ENCODE assay signal across 9 mouse cellular contexts in genomic region chr2:105615891-105616733, GRCm38 (mm10). TPM values are rescaled to one million over a fixed set of nuclear protein-coding genes. Genes with fewer than 3 reads are reported as not detected.
DNase-seq lines count a peak whose midpoint lies in the region; ATAC-seq and TF ChIP-seq lines count a peak whose summit lies in the region.
"Had no signal": no experiment of that assay in that cellular context is flagged by ENCODE, and none has a peak within 500 bp of the region (broad histone marks: within the 10 kb centered on the region; RNA-seq: fewer than 3 reads in every experiment).

No protein-coding gene starts in this region.

- H3K9ac ChIP-seq in CH12.LX (ENCODE audit: insufficient read depth, low read depth): no peak overlapping the region
- H3K9ac ChIP-seq in heart, postnatal 0 days (replicated peaks; ENCODE audit: low read depth, low read length): no peak overlapping the region
- no peak overlapping the region for H3K9ac ChIP-seq in lung, embryonic 15.5 days

- H3K4me1 ChIP-seq in CH12.LX (ENCODE audit: control insufficient read depth in 1 of 2, insufficient read depth in 2 of 2): no peaks in the 10 kb centered on the region
- H3K4me1 ChIP-seq in embryonic facial prominence, embryonic 10.5 days: peaks cover 37% of the 10 kb centered on the region
- 0 out of 2 replicates have a peak, but pooled peaks cover 5% of the 10 kb centered on the region for H3K4me1 ChIP-seq in heart, postnatal 0 days (ENCODE audit: control insufficient read depth, insufficient read depth)
- peaks cover 7% of the 10 kb centered on the region for H3K4me1 ChIP-seq in lung, embryonic 15.5 days

- H3K4me3 ChIP-seq in CH12.LX (replicated peaks in 1 of 3; ENCODE audit: low read depth in 2 of 3, low read length in 2 of 3, poor library complexity in 1 of 3): no peak overlapping the region
- peak overlapping the region; percentile 30 for H3K4me3 ChIP-seq in embryonic facial prominence, embryonic 10.5 days
- peak overlapping the region; percentile 33 for H3K4me3 ChIP-seq in heart, postnatal 0 days (ENCODE audit: low read depth, low read length)
- H3K4me3 ChIP-seq in lung, embryonic 15.5 days: 0 out of 2 replicates have a peak overlapping the region, but pooled peaks have one; percentile 8

- 27% methylated on average over 18 of the region's 18 CpGs for WGBS in embryonic facial prominence, embryonic 10.5 days
- 26% methylated on average over 18 of the region's 18 CpGs for WGBS in heart, postnatal 0 days
- 35% methylated on average over 18 of the region's 18 CpGs for whole genome bisulfite sequencing in lung, embryonic 15.5 days

- H3K4me2 ChIP-seq in CH12.LX (ENCODE audit: insufficient read depth, low read depth, poor library complexity, severe bottlenecking): peak overlapping the region; percentile 46; the same call in 1 of the 2 replicates
- H3K4me2 ChIP-seq in heart, postnatal 0 days (ENCODE audit: low read depth, low read length): peak overlapping the region; percentile 55
- H3K4me2 ChIP-seq in lung, embryonic 15.5 days: peak overlapping the region; percentile 43

- H3K9me3 ChIP-seq in CH12.LX (replicated peaks; ENCODE audit: low read length): no peaks in the 10 kb centered on the region
- no peaks in the 10 kb centered on the region for H3K9me3 ChIP-seq in embryonic facial prominence, embryonic 10.5 days
- no peaks in the 10 kb centered on the region for H3K9me3 ChIP-seq in heart, postnatal 0 days (replicated peaks; ENCODE audit: control insufficient read depth, low read length)
- H3K9me3 ChIP-seq in lung, embryonic 15.5 days: no peaks in the 10 kb centered on the region

- no peak for TF ChIP-seq POLR2A in CH12.LX (IDR thresholded peaks at IDR 0.05; ENCODE audit: low read depth, low read length)

- dilution Hi-C loops in CH12.LX (cut with MboI; ENCODE audit: extremely low pct_ligation_motif_present, extremely low pct_unique_long_range_greater_than_20kb, low sequenced_read_pairs): no loop called here

- TF ChIP-seq CTCF in CH12.LX (conservative IDR thresholded peaks at IDR 0.05 in 1 of 2, IDR thresholded peaks at IDR 0.05 in 1 of 2; ENCODE audit: low read depth in 2 of 2, low read length in 2 of 2): peak; percentile 12 to 75; a peak in 2 of 4 replicates
- peak; percentile 50 for TF ChIP-seq CTCF in heart, postnatal 0 days (IDR thresholded peaks at IDR 0.05; ENCODE audit: low read depth)

- H3K36me3 ChIP-seq in CH12.LX (replicated peaks in 1 of 2; ENCODE audit: control insufficient read depth in 1 of 2, insufficient read depth in 1 of 2, low read length in 1 of 2): no peaks in the 10 kb centered on the region
- H3K36me3 ChIP-seq in embryonic facial prominence, embryonic 10.5 days (replicated peaks): no peaks in the 10 kb centered on the region
- H3K36me3 ChIP-seq in heart, postnatal 0 days (replicated peaks; ENCODE audit: control insufficient read depth, insufficient read depth, low read length): no peaks in the 10 kb centered on the region
- H3K36me3 ChIP-seq in lung, embryonic 15.5 days: no peaks in the 10 kb centered on the region

- no peaks in the 10 kb centered on the region for H3K79me2 ChIP-seq in CH12.LX (replicated peaks; ENCODE audit: control insufficient read depth, extremely low read depth, insufficient read depth, poor library complexity, severe bottlenecking)

- in situ Hi-C loops in CH12.LX (cut with MboI; ENCODE audit: low pct_ligation_motif_present, low pct_unique_long_range_greater_than_20kb, low sequenced_read_pairs): loop anchor here (10.0 to 25.0 kb wide), 2 partner anchors 469 to 571 kb away; no protein-coding TSS in a partner anchor

- DNase-seq in CH12.LX (ENCODE audit: extremely low read depth): peak; percentile 45
- DNase-seq in ZHBTc4 (ENCODE audit: low read depth, low spot score): peak; percentile 92
- DNase-seq in embryonic facial prominence, embryonic 10.5 days (ENCODE audit: low spot score): peak; percentile 69
- DNase-seq in heart, postnatal 0 days (ENCODE audit: low spot score): peak; percentile 46
- peak; percentile 25 to 71 for DNase-seq in layer of hippocampus, adult 18-20 months (ENCODE audit: low spot score in 2 of 2)
- peak; percentile 31 to 37 for DNase-seq in right cerebral cortex, adult 2 months (ENCODE audit: low spot score in 2 of 2)

- peak; percentile 67 for TF ChIP-seq RAD21 in CH12.LX (IDR thresholded peaks at IDR 0.05; ENCODE audit: low read depth, low read length)

- no peaks in the 10 kb centered on the region for H3K27me3 ChIP-seq in CH12.LX (replicated peaks)
- peaks cover 49% of the 10 kb centered on the region for H3K27me3 ChIP-seq in embryonic facial prominence, embryonic 10.5 days (replicated peaks; ENCODE audit: low read depth, poor library complexity, severe bottlenecking)
- H3K27me3 ChIP-seq in heart, postnatal 0 days (ENCODE audit: control insufficient read depth, insufficient read depth, low read length): 0 out of 2 replicates have a peak, but pooled peaks cover 5% of the 10 kb centered on the region
- H3K27me3 ChIP-seq in lung, embryonic 15.5 days: peaks cover 4% of the 10 kb centered on the region; the same call in 1 of the 2 replicates

- no peak overlapping the region for H3K27ac ChIP-seq in CH12.LX (ENCODE audit: insufficient read depth, low read depth)
- H3K27ac ChIP-seq in embryonic facial prominence, embryonic 10.5 days (replicated peaks): peak overlapping the region; percentile 60
- H3K27ac ChIP-seq in heart, postnatal 0 days (ENCODE audit: low read depth): no peak overlapping the region
- no peak overlapping the region for H3K27ac ChIP-seq in lung, embryonic 15.5 days

- ATAC-seq in heart, postnatal 0 days (ENCODE audit: insufficient read depth, low read depth): peak; percentile 71; the same call in 1 of the 2 replicates
- ATAC-seq in lung, embryonic 15.5 days (ENCODE audit: borderline replicate concordance, extremely low read depth, low FRiP score, low TSS enrichment): no peak
- ATAC-seq in erythroblast, adult 5-6 weeks (replicated peaks; ENCODE audit: low FRiP score, poor library complexity, severe bottlenecking): no peak

- TF ChIP-seq EP300 in CH12.LX (IDR thresholded peaks at IDR 0.05; ENCODE audit: low read length): no peak
- TF ChIP-seq EP300 in heart, postnatal 0 days (IDR thresholded peaks at IDR 0.05; ENCODE audit: low read depth): no peak

TF ChIP-seq in CH12.LX, 34 proteins besides CTCF, POLR2A, EP300 and RAD21:
- TF ChIP-seq ZNF384 (IDR thresholded peaks at IDR 0.05; ENCODE audit: low read depth, low read length) (no peak), JUN (IDR thresholded peaks at IDR 0.05; ENCODE audit: insufficient read depth, low read depth, low read length) (no peak), NELFE (IDR thresholded peaks at IDR 0.05; ENCODE audit: low read depth, low read length) (no peak), USF1 (IDR thresholded peaks at IDR 0.05; ENCODE audit: low read depth, low read length) (no peak), TBP (conservative IDR thresholded peaks at IDR 0.05; ENCODE audit: low read depth, low read length) (no peak), USF2 (conservative IDR thresholded peaks at IDR 0.05; ENCODE audit: low read depth, low read length) (no peak), RCOR1 (conservative IDR thresholded peaks at IDR 0.05; ENCODE audit: low read depth, low read length) (no peak), CHD1 (IDR thresholded peaks at IDR 0.05; ENCODE audit: low read depth, low read length) (no peak), ELF1 (IDR thresholded peaks at IDR 0.05; ENCODE audit: low read depth, low read length) (no peak), MAFK (IDR thresholded peaks at IDR 0.05; ENCODE audit: insufficient replicate concordance, low read length) (no peak), SMC3 (IDR thresholded peaks at IDR 0.05; ENCODE audit: low read depth, low read length) (peak; percentile 86), NRF1 (IDR thresholded peaks at IDR 0.05; ENCODE audit: low read depth, low read length) (no peak), ZC3H11A (IDR thresholded peaks at IDR 0.05; ENCODE audit: low read depth, low read length) (peak; percentile 30; the same call in 1 of the 2 replicates), MAZ (IDR thresholded peaks at IDR 0.05; ENCODE audit: low read depth, low read length) (no peak), KAT2A (IDR thresholded peaks at IDR 0.05; ENCODE audit: insufficient replicate concordance, low read length) (no peak), SIN3A (IDR thresholded peaks at IDR 0.05; ENCODE audit: low read length) (no peak)
TF ChIP-seq in CH12.LX: peak in this region for 2.

RNA-seq across cellular contexts. Expression of gene Pax6, which starts 52.6 kb away (rescaled TPM):
- 0.30 and 0.34 TPM in 2 replicates for total RNA-seq in CH12.LX (2012; rRNA removed)
- total RNA-seq in CH12.LX (2014; rRNA removed): not detected in 2 replicates
- 0.17 TPM in 1 of 2 replicates, not detected in the other for polyA plus RNA-seq in CH12.LX (2012; ENCODE audit: insufficient read length, low read depth)
- polyA plus RNA-seq in embryonic facial prominence, embryonic 10.5 days (2016; fragmentation: Nextera tagmentation; extraction: Ambion mirVana): 13.0 and 22.3 TPM in 2 replicates
- not detected in 2 replicates for total RNA-seq in heart, postnatal 0 days (2014; rRNA removed; ENCODE audit: low replicate concordance)
- polyA plus RNA-seq in heart, postnatal 0 days (2015; fragmentation: Nextera tagmentation; extraction: Ambion mirVana): 0.05 and 0.15 TPM in 2 replicates
- 10 to 100 TPM; 10.2 to 12.9 TPM for total RNA-seq in layer of hippocampus, adult 18-20 months (2021)
- polyA plus RNA-seq in lung, embryonic 15.5 days (2015; fragmentation: Nextera tagmentation; extraction: Ambion mirVana): not detected in 2 replicates
- 1.3 TPM in 1 of 2 replicates, not detected in the other for total RNA-seq in erythroblast, adult 5-6 weeks (2015; ENCODE audit: low replicate concordance)
- not detected in 2 replicates for total RNA-seq in erythroblast, adult 5-6 weeks (2017; ENCODE audit: low replicate concordance)
- polyA plus RNA-seq: gonadal fat pad, adult 2 months had no signal

Comparison
In these comparisons a context has a peak if more than half of its experiments do, and no peak if none do; other contexts are left out.
1. DNase-seq: peak in every context shown above with its lines; median percentile 92 in ZHBTc4; 69 in embryonic facial prominence, embryonic 10.5 days; 48 in layer of hippocampus, adult 18-20 months; 46 in heart, postnatal 0 days; 45 in CH12.LX; 34 in right cerebral cortex, adult 2 months.
2. H3K4me3 ChIP-seq: peak in embryonic facial prominence, embryonic 10.5 days (single experiment), heart, postnatal 0 days (single experiment) and lung, embryonic 15.5 days (single experiment); none in CH12.LX (0 of 3).
3. RNA of gene Pax6, which starts 52.6 kb away (total RNA-seq): 10.2 to 12.9 TPM in layer of hippocampus, adult 18-20 months; 1.3 TPM in erythroblast, adult 5-6 weeks, 0.30 to 0.34 TPM in CH12.LX and not detected in heart, postnatal 0 days; every median in the first group is over 4 times any median in the second.
4. Peak in every context shown above with its lines, with median percentiles within 50 percentile points of each other: H3K4me2 ChIP-seq.